Mouse (Mus musculus) bone marrow macrophage, adult 2 months (primary cell): ENCODE results near the gene Mzf1.

ENCODE experiments used
- CTCF ChIP-seq: IDR thresholded peaks from 2 replicates; pipeline ENCODE4 v1.5.1; 2012; ENCODE audit warnings: low read depth, mild to moderate bottlenecking, low read length, moderate library complexity
- POLR2A ChIP-seq: IDR thresholded peaks from 2 replicates; pipeline ENCODE4 v1.6.1; 2012; ENCODE audit warnings: mild to moderate bottlenecking, low read depth, low read length, borderline replicate concordance

DNA sequence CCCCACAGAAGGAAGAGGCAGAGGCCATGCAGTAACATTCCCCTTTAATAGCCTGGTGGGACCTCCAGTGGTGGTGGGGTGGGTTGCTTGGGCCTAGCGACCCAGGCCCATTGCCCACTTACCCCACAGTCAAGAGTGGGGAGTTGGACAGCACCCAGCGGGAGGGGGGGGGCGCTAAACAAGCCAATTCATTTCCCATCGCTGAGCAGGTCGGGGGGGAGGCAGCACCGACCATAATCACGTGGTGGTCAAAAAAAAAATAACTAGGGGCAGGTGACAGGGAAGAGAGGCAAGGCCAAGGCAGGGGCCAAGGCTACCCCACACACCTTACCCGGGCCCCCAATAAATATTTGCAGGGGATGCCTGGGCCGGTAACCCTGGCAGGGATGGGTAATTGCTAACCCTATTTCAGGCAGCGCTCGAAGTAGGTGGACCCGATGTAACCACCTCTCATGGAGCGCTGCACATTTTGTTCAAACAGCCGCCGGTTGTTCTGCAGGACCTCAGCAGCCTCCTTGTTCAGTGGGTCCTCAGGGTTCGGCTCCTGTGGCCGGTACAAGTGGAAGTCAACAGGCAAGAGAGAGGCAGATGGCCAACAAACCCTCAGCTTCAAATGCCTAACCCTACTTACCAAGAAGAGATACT lies 19.2 kb downstream of the Mzf1 start:
- TF ChIP-seq CTCF, result no peak
- TF ChIP-seq POLR2A, result no peak
